Mouse (Mus musculus) frontal cortex, postnatal 10 days (tissue): Measurements from ENCODE around the gene Fbxw8.

Experiments used
- DNase-seq, 2 experiments: peaks; one replicate each; pipeline ENCODE4 v3.0.0; 2022; ENCODE audit warnings: low spot score in 2 of 2, mixed read lengths in 1 of 2

Gene Fbxw8

GRCm38 (mm10) chr5:118019905-118020304, 135.4 kb downstream of the Fbxw8 start:
- no peak for DNase-seq

- no peak for DNase-seq
These were observed 137.7 kb downstream of the Fbxw8 start for GRCm38 (mm10) chr5:118017527-118017926.

GRCm38 (mm10) chr5:118015669-118016068, 139.6 kb downstream of the Fbxw8 start:
- no peak for DNase-seq

- DNase-seq = no peak
These were observed 140.2 kb downstream of the Fbxw8 start for GRCm38 (mm10) chr5:118015028-118015427.
